Mouse (Mus musculus) hematopoietic stem cell, adult 5-6 weeks (primary cell): ENCODE measurements around the gene Gal3st3. TPM values are rescaled to one million over a fixed set of nuclear protein-coding genes. Genes with fewer than 3 reads are reported as not detected.
"Not testable (repeated sequence)": the region's sequence is repeated elsewhere in the genome, so short reads cannot be mapped to it uniquely, and the experiment has no call there.

ENCODE experiments used
- ATAC-seq, 2 experiments: fragments of 125-278 bp in 1 of 2; replicated peaks in 1 of 2; 2 replicates each; pipeline ENCODE4 v1.8.0; 2016 to 2017; ENCODE audit warnings: inconsistent platforms in 2 of 2, mild to moderate bottlenecking in 2 of 2, moderate number of reproducible peaks in 2 of 2, low read depth in 1 of 2, moderate TSS enrichment in 1 of 2; ENCODE audit not compliant: low FRiP score in 2 of 2, poor library complexity in 2 of 2, severe bottlenecking in 2 of 2, insufficient read depth in 1 of 2, low TSS enrichment in 1 of 2
- total RNA-seq: library from RNA; stranded (forward); fragments of 172-1452, 232-1000 nt; gene quantifications from 2 replicates; pipeline ENCODE4 v1.2.3, GENCODE M21; 2017

Gal3st3 gene
- total RNA-seq, 1 experiment from 2014 or later = not detected

- no peak for ATAC-seq
Measured at GRCm38 (mm10) chr19:5296630-5297029, 1.5 kb upstream of the Gal3st3 start.

GRCm38 (mm10) chr19:5300588-5300987, 2.5 kb downstream of the Gal3st3 start:
- ATAC-seq = no peak

- ATAC-seq = peak; percentile 56 to 88; a peak in 3 of 4 replicates
Measured at GRCm38 (mm10) chr19:5302455-5302854, 4.3 kb downstream of the Gal3st3 start.

- no peak for ATAC-seq
Measured at GRCm38 (mm10) chr19:5306279-5306678, 8.1 kb downstream of the Gal3st3 start.

- no peak for ATAC-seq
Measured at GRCm38 (mm10) chr19:5306968-5307734, 9.0 kb downstream of the Gal3st3 start.

- no peak for ATAC-seq
Measured at GRCm38 (mm10) chr19:5309025-5309424, 10.9 kb downstream of the Gal3st3 start.

- no peak for ATAC-seq
Measured at GRCm38 (mm10) chr19:5313189-5313588, 15.1 kb downstream of the Gal3st3 start.

GRCm38 (mm10) chr19:5323801-5324200, 25.7 kb downstream of the Gal3st3 start:
- ATAC-seq = peak in 1 of 2 experiments; percentile 53; a peak in 1 of 4 replicates

GRCm38 (mm10) chr19:5327970-5328369, 29.8 kb downstream of the Gal3st3 start:
- no peak for ATAC-seq

GRCm38 (mm10) chr19:5334741-5335140, 36.6 kb downstream of the Gal3st3 start:
- ATAC-seq = no peak

GRCm38 (mm10) chr19:5335441-5335840, 37.3 kb downstream of the Gal3st3 start, which contains the start of gene Catsper1:
Catsper1 (plus strand) TSS chr19:5335741.
- ATAC-seq = no peak

GRCm38 (mm10) chr19:5337975-5338374, 39.8 kb downstream of the Gal3st3 start:
- peak; percentile 67 to 75 for ATAC-seq

- no peak for ATAC-seq
Measured at GRCm38 (mm10) chr19:5341360-5341759, 43.2 kb downstream of the Gal3st3 start.

- no peak for ATAC-seq
Measured at GRCm38 (mm10) chr19:5345297-5346131, 47.4 kb downstream of the Gal3st3 start.

GRCm38 (mm10) chr19:5348064-5348463, 49.9 kb downstream of the Gal3st3 start:
- ATAC-seq = no peak

- peak; percentile 40 to 76; a peak in 3 of 4 replicates for ATAC-seq
Measured at GRCm38 (mm10) chr19:5348526-5349501, 50.7 kb downstream of the Gal3st3 start.

- ATAC-seq = not testable (repeated sequence)
Measured at GRCm38 (mm10) chr19:5349502-5349873, 51.4 kb downstream of the Gal3st3 start, which contains the start of gene Cst6. Cst6 (minus strand) TSS chr19:5349574.
